9 mouse cellular contexts compared by ENCODE assay signal in genomic region chr15:101438555-101438954, GRCm38 (mm10). TPM values are rescaled to one million over a fixed set of nuclear protein-coding genes. Genes with fewer than 3 reads are reported as not detected.
DNase-seq lines count a peak whose midpoint lies in the region; ATAC-seq lines count a peak whose summit lies in the region.
"Had no signal": no experiment of that assay in that cellular context is flagged by ENCODE, and none has a peak within 500 bp of the region (broad histone marks: within the 10 kb centered on the region; RNA-seq: fewer than 3 reads in every experiment).

Gene Krt87 (minus strand): TSS chr15:101438804.

- DNase-seq in kidney, adult 9 months: no peak
- peak; percentile 56 for DNase-seq in embryo, embryonic 11 days
- DNase-seq in neural tube, embryonic 11.5 days (ENCODE audit: low spot score): peak; percentile 44
- no peak for DNase-seq in gastrocnemius, postnatal 36 days
- DNase-seq in frontal cortex, adult 2 months (ENCODE audit: extremely low spot score in 1 of 2, low spot score in 1 of 2): no peak
- no peak for DNase-seq in testis, postnatal 10 days (ENCODE audit: low spot score)
- DNase-seq: gastrocnemius, postnatal 14 days had no signal

- 0 out of 2 replicates have a peak, but pooled peaks cover 2% of the 10 kb centered on the region for H3K4me1 ChIP-seq in kidney, embryonic 14.5 days (ENCODE audit: control insufficient read depth, insufficient read depth, low read length)
- peaks cover 8% of the 10 kb centered on the region for H3K4me1 ChIP-seq in hindbrain, embryonic 15.5 days (replicated peaks)
- H3K4me1 ChIP-seq in neural tube, embryonic 11.5 days (ENCODE audit: control insufficient read depth, insufficient read depth, low read length): peaks cover 3% of the 10 kb centered on the region; the same call in 1 of the 2 replicates

- WGBS in kidney, embryonic 14.5 days: under 1% methylated on average over 34 of the region's 34 CpGs
- WGBS in hindbrain, embryonic 15.5 days: 2% methylated on average over 34 of the region's 34 CpGs
- 2% methylated on average over 34 of the region's 34 CpGs for WGBS in neural tube, embryonic 11.5 days

- no peaks in the 10 kb centered on the region for H3K36me3 ChIP-seq in kidney, embryonic 14.5 days (ENCODE audit: control insufficient read depth, insufficient read depth, low read length)
- H3K36me3 ChIP-seq in hindbrain, embryonic 15.5 days: no peaks in the 10 kb centered on the region
- no peaks in the 10 kb centered on the region for H3K36me3 ChIP-seq in neural tube, embryonic 11.5 days (ENCODE audit: control insufficient read depth, insufficient read depth, low read length)

- H3K4me3 ChIP-seq in kidney, embryonic 14.5 days (ENCODE audit: low read length): peak within 1 kb of the TSS; percentile 25
- H3K4me3 ChIP-seq in hindbrain, embryonic 15.5 days: peak within 1 kb of the TSS; percentile 39
- H3K4me3 ChIP-seq in neural tube, embryonic 11.5 days (ENCODE audit: low read depth, low read length): peak within 1 kb of the TSS; percentile 12

- intact Hi-C loops in gastrocnemius, postnatal 36 days (cut with DNase I): no loop called here

- H3K27me3 ChIP-seq in kidney, embryonic 14.5 days (ENCODE audit: control insufficient read depth, insufficient read depth, low read length): peaks cover 31% of the 10 kb centered on the region
- H3K27me3 ChIP-seq in hindbrain, embryonic 15.5 days: peaks cover 18% of the 10 kb centered on the region
- H3K27me3 ChIP-seq in neural tube, embryonic 11.5 days (ENCODE audit: control insufficient read depth, insufficient read depth, low read length): peaks cover 23% of the 10 kb centered on the region

- no peak within 1 kb of the TSS for H3K27ac ChIP-seq in kidney, embryonic 14.5 days (ENCODE audit: low read depth, low read length)
- no peak within 1 kb of the TSS for H3K27ac ChIP-seq in hindbrain, embryonic 15.5 days (replicated peaks)
- H3K27ac ChIP-seq in neural tube, embryonic 11.5 days (ENCODE audit: low read depth, low read length): no peak within 1 kb of the TSS

- H3K9me3 ChIP-seq in kidney, embryonic 14.5 days (ENCODE audit: control insufficient read depth, low read length): no peaks in the 10 kb centered on the region
- no peaks in the 10 kb centered on the region for H3K9me3 ChIP-seq in hindbrain, embryonic 15.5 days
- no peaks in the 10 kb centered on the region for H3K9me3 ChIP-seq in neural tube, embryonic 11.5 days (ENCODE audit: control insufficient read depth, low read length)

- ATAC-seq in kidney, embryonic 14.5 days (ENCODE audit: low FRiP score, low TSS enrichment): no peak
- no peak for ATAC-seq in hindbrain, embryonic 15.5 days (ENCODE audit: low FRiP score, low read depth)
- no peak for ATAC-seq in neural tube, embryonic 11.5 days (ENCODE audit: insufficient read depth, low FRiP score, low TSS enrichment)

- H3K4me2 ChIP-seq in kidney, embryonic 14.5 days (replicated peaks; ENCODE audit: low read depth, low read length): peak within 1 kb of the TSS; percentile 35
- H3K4me2 ChIP-seq in hindbrain, embryonic 15.5 days: peak within 1 kb of the TSS; percentile 88
- H3K4me2 ChIP-seq in neural tube, embryonic 11.5 days (ENCODE audit: low read depth): peak within 1 kb of the TSS; percentile 39

- 0 out of 2 replicates have a peak within 1 kb of the TSS, but pooled peaks have one; percentile 8 for H3K9ac ChIP-seq in kidney, embryonic 14.5 days (ENCODE audit: low read depth, low read length)
- H3K9ac ChIP-seq in hindbrain, embryonic 15.5 days: peak within 1 kb of the TSS; percentile 48
- 0 out of 2 replicates have a peak within 1 kb of the TSS, but pooled peaks have one; percentile 5 for H3K9ac ChIP-seq in neural tube, embryonic 11.5 days (ENCODE audit: low read length)

RNA-seq across cellular contexts. Expression of gene Krt87, which starts in this region (rescaled TPM):
- not detected in 2 replicates for polyA plus RNA-seq in kidney, embryonic 14.5 days (2014; fragmentation: Nextera tagmentation; extraction: Ambion mirVana)
- polyA plus RNA-seq in hindbrain, embryonic 15.5 days (2015; fragmentation: Nextera tagmentation; extraction: Ambion mirVana): 0.64 and 0.82 TPM in 2 replicates
- polyA plus RNA-seq in neural tube, embryonic 11.5 days (2014; fragmentation: Nextera tagmentation; extraction: Ambion mirVana): 0.41 TPM in 1 of 2 replicates, not detected in the other
- not detected for total RNA-seq in gastrocnemius, postnatal 36 days (2021)
- 0.10 and 0.13 TPM in 2 replicates for polyA plus RNA-seq in frontal cortex, adult 2 months (2012; rRNA removed)
- total RNA-seq: gastrocnemius, postnatal 14 days had no signal

Comparison
In these comparisons a context has a peak if more than half of its experiments do, and no peak if none do; other contexts are left out.
1. Peak in DNase-seq, H3K4me3 ChIP-seq, H3K9ac ChIP-seq and H3K4me2 ChIP-seq in neural tube, embryonic 11.5 days; RNA of the gene not detected or under 1 TPM.
2. H3K4me2 ChIP-seq: peak in every context shown above with its lines; median percentile 88 in hindbrain, embryonic 15.5 days; 39 in neural tube, embryonic 11.5 days; 35 in kidney, embryonic 14.5 days.